Mouse (Mus musculus) large intestine, adult 2 months (tissue): ENCODE data around the gene Mrpl39. TPM values are rescaled to one million over a fixed set of nuclear protein-coding genes. Genes with fewer than 3 reads are reported as not detected.

Source experiments
- DNase-seq: peaks from one replicate; pipeline ENCODE4 v3.0.0-alpha.2; 2012; ENCODE audit warnings: low read depth, low spot score
- WGBS: fragments of 180-500 bp; shearing (Covaris S2); methylation state at CpG from one replicate; pipeline ENCODE4 v1.1.7; 2018; 5-methylcytosine and 5-hydroxymethylcytosine counted together
- polyA plus RNA-seq: library from polyadenylated mRNA; depleted of rRNA; stranded (reverse); fragments of >200 nt; gene quantifications from 2 replicates; pipeline ENCODE4 v1.2.3, GENCODE M21; 2012

Mrpl39 gene
- polyA plus RNA-seq, 1 experiment = 8.4 TPM

- no peak for DNase-seq
- 70% methylated on average over 6 of the region's 6 CpGs for WGBS
These were observed 10.3 kb upstream of the Mrpl39 start for GRCm38 (mm10) chr16:84745721-84746306.

GRCm38 (mm10) chr16:84744703-84745490 lies 9.4 kb upstream of the Mrpl39 start:
- no peak for DNase-seq
- 49% methylated on average over 10 of the region's 10 CpGs for WGBS

GRCm38 (mm10) chr16:84737358-84737757 lies 1.8 kb upstream of the Mrpl39 start:
- WGBS = 80% methylated on average over 3 of the region's 3 CpGs

GRCm38 (mm10) chr16:84734806-84735165 lies 756 bp downstream of the Mrpl39 start:
- DNase-seq = no peak
- WGBS = under 1% methylated on average over 15 of the region's 15 CpGs

More at GRCm38 (mm10) chr16:84737358-84737757, 1.8 kb upstream of the Mrpl39 start:
- no peak for DNase-seq

GRCm38 (mm10) chr16:84720670-84721069 lies 14.9 kb downstream of the Mrpl39 start:
- no peak for DNase-seq
- 89% methylated on average over 2 of the region's 2 CpGs for WGBS

- WGBS = 96% methylated on average over 4 of the region's 4 CpGs
- no peak for DNase-seq
These were observed 17.3 kb downstream of the Mrpl39 start for GRCm38 (mm10) chr16:84718250-84718649.

- 89% methylated on average over 10 of the region's 10 CpGs for WGBS
- no peak for DNase-seq
These were observed 17.8 kb downstream of the Mrpl39 start for GRCm38 (mm10) chr16:84717618-84718248.

- no peak for DNase-seq
- WGBS = 89% methylated on average over 13 of the region's 13 CpGs
These were observed 18.6 kb downstream of the Mrpl39 start for GRCm38 (mm10) chr16:84716724-84717617.

GRCm38 (mm10) chr16:84716197-84716596 lies 19.3 kb downstream of the Mrpl39 start:
- no peak for DNase-seq
- 83% methylated on average over 7 of the region's 7 CpGs for whole genome bisulfite sequencing

GRCm38 (mm10) chr16:84714978-84715377 lies 20.6 kb downstream of the Mrpl39 start:
- WGBS = 89% methylated on average over 6 of the region's 6 CpGs

GRCm38 (mm10) chr16:84713926-84714325 lies 21.6 kb downstream of the Mrpl39 start:
- WGBS = 75% methylated on average over 4 of the region's 4 CpGs
- DNase-seq = no peak

More at GRCm38 (mm10) chr16:84714978-84715377, 20.6 kb downstream of the Mrpl39 start:
- no peak for DNase-seq

GRCm38 (mm10) chr16:84713156-84713555 lies 22.4 kb downstream of the Mrpl39 start:
- no peak for DNase-seq
- 83% methylated on average over 4 of the region's 4 CpGs for WGBS

- 65% methylated on average over 2 of the region's 2 CpGs for WGBS
- no peak for DNase-seq
These were observed 26.9 kb downstream of the Mrpl39 start for GRCm38 (mm10) chr16:84708649-84709048.

GRCm38 (mm10) chr16:84707802-84708201 lies 27.7 kb downstream of the Mrpl39 start:
- DNase-seq = no peak
- WGBS = 61% methylated on average over 4 of the region's 4 CpGs

GRCm38 (mm10) chr16:84706571-84706970 lies 29.0 kb downstream of the Mrpl39 start:
- DNase-seq = no peak
- 53% methylated on average over 6 of the region's 6 CpGs for WGBS

GRCm38 (mm10) chr16:84705507-84705906 lies 30.0 kb downstream of the Mrpl39 start:
- DNase-seq = no peak
- 76% methylated on average over 5 of the region's 5 CpGs for WGBS

- no peak for DNase-seq
- WGBS = 44% methylated on average over 8 of the region's 8 CpGs
These were observed 30.8 kb downstream of the Mrpl39 start for GRCm38 (mm10) chr16:84704661-84705240.

- 57% methylated on average over 13 of the region's 13 CpGs for WGBS
- DNase-seq = no peak
These were observed 31.5 kb downstream of the Mrpl39 start for GRCm38 (mm10) chr16:84703769-84704660.
